ENCODE assay signal across 22 mouse cellular contexts in the genomic region with DNA sequence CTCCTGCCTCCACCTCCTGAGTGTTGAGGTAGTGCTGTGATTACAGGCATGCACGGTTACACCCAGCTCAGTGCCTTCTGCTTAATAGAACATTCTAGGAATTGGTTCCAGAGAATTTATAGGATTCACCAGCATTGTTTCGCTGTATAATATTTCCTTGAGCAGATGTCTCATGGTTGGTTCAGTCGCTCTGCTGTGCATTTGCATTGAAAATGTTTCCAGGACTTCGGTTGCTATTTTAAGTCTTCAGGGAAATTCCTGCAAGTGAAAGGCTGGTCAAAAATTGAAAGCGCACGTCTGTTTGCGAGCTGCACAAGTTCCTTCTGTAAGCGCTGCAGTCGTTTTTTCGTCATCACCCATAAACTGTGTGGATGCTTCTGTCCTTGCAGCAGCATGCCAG. TPM values are rescaled to one million over a fixed set of nuclear protein-coding genes. Genes with fewer than 3 reads are reported as not detected.
DNase-seq lines count a peak whose midpoint lies in the region; ATAC-seq lines count a peak whose summit lies in the region.
"Had no signal": no experiment of that assay in that cellular context is flagged by ENCODE, and none has a peak within 500 bp of the region (broad histone marks: within the 10 kb centered on the region; RNA-seq: fewer than 3 reads in every experiment).

No protein-coding gene starts in this region.

- peak; percentile 2 to 26 for DNase-seq in frontal cortex, postnatal 36 days (ENCODE audit: low spot score in 2 of 2)
- DNase-seq in frontal cortex, postnatal 14 days (ENCODE audit: low spot score in 2 of 2): no peak
- DNase-seq in right cerebral cortex, adult 18-20 months: peak; percentile 21
- no peak for DNase-seq in right cerebral cortex, postnatal 14 days
- DNase-seq in brain, adult 2 months (ENCODE audit: low read depth, low spot score): peak; percentile 64
- peak; percentile 69 for DNase-seq in telencephalon, adult 2 months (ENCODE audit: low read depth, low spot score)
- DNase-seq: adrenal gland, adult 8-10 months; adrenal gland, postnatal 25 days; cerebellum, adult 18-20 months; cerebellum, adult 9-10 months; cerebellum, postnatal 14 days; gastrocnemius, adult 2 months; gastrocnemius, postnatal 14 days; heart, adult 18-20 months; heart, postnatal 14 days; heart, postnatal 4 days had no signal

- ATAC-seq in granulocyte monocyte progenitor cell, adult 5-6 weeks (replicated peaks; ENCODE audit: poor library complexity, severe bottlenecking): no peak
- ATAC-seq: activated CD4-positive, CD25-positive, alpha-beta regulatory T cell, adult 4 months; CD4-positive, CD25-positive, alpha-beta regulatory T cell, adult 4 months; forebrain, embryonic 15.5 days; hindbrain, postnatal 0 days; intestine, postnatal 0 days had no signal

RNA-seq across cellular contexts. Expression of a gene that starts 41.5 kb away (rescaled TPM):
- total RNA-seq in granulocyte monocyte progenitor cell, adult 5-6 weeks (2014; fragmentation: Nextera tagmentation): not detected in 2 replicates
- total RNA-seq in granulocyte monocyte progenitor cell, adult 5-6 weeks (2017): not detected in 2 replicates
- total RNA-seq: gastrocnemius, adult 2 months had no signal

Comparison
In these comparisons a context has a peak if more than half of its experiments do, and no peak if none do; other contexts are left out.
1. DNase-seq: peak in frontal cortex, postnatal 36 days (2 of 2), right cerebral cortex, adult 18-20 months (single experiment), brain, adult 2 months (single experiment) and telencephalon, adult 2 months (single experiment); none in frontal cortex, postnatal 14 days (0 of 2) and right cerebral cortex, postnatal 14 days (single experiment).